Mouse (Mus musculus) brain, adult 2 months (tissue): ENCODE data around the gene Capn9.

Experiments
- DNase-seq: peaks from one replicate; pipeline ENCODE4 v3.0.0; 2011; ENCODE audit warnings: low read depth, low spot score

Gene Capn9

GRCm38 (mm10) chr8:124571732-124572429 lies 4.0 kb upstream of the Capn9 start:
- DNase-seq = peak; percentile 30

GRCm38 (mm10) chr8:124572430-124572775 lies 3.5 kb upstream of the Capn9 start:
- DNase-seq = no peak

DNA sequence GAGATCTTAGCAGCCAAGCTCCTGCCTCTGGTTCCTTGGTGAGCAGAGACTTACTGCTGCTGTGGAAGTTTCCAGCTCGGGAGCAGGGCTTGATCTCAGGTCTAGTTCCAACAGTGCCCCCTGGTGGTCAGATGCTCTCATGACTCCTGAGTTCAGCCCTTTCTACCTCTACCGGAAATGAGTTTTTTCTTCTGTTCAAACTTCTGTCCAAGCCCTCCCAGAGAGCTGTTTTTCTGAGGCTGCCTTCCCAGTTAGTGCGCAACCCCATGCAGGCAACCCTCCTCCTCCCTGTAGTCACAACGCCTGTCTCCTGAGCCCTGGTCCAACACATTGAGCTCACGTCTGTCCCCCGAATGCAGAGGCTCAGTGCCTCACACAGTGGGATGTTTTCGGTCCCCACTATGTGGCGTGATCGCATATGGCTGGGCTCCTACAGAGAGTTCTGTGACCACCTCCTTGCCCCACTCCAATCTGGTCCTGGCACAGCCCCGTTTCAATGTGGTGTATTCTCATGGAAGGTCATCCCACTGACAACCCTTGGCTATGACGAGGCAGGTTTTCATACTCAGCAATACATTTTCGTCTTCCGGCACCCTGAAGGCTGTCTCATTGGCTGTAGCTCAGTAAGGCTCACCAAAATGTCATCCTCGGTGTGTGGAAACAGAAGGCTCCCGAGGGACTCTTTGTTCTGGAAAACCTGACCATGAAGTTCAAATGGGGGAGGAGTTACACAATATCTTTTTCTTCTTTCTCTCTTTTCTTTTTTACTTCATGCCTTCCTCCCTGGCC lies 2.2 kb upstream of the Capn9 start:
- peak; percentile 96 for DNase-seq

DNA sequence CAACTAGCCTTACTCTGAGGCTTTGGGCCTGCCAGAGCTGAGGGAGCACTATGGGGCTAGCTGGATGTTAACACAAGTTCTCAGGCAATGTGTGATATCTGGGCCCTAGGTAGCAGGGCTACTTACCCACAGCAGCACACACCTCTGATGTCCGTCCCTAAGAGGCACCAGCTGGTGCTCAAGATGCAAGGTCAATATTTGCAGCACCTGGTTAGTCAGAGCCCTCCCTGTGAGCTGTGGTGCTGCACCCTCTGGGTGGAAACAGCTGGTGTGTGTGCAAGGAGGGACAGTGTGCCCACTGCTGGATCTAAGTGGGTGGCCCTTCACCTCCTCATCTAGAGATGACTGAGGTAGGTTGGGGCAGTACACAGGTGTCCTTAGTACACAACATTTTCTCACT lies 840 bp downstream of the Capn9 start:
- no peak for DNase-seq

GRCm38 (mm10) chr8:124585718-124586425 lies 10.0 kb downstream of the Capn9 start:
- DNase-seq = peak; percentile 91

- no peak for DNase-seq
Observed at GRCm38 (mm10) chr8:124586556-124586955, 10.6 kb downstream of the Capn9 start.

GRCm38 (mm10) chr8:124589393-124589792 lies 13.5 kb downstream of the Capn9 start:
- no peak for DNase-seq

DNA sequence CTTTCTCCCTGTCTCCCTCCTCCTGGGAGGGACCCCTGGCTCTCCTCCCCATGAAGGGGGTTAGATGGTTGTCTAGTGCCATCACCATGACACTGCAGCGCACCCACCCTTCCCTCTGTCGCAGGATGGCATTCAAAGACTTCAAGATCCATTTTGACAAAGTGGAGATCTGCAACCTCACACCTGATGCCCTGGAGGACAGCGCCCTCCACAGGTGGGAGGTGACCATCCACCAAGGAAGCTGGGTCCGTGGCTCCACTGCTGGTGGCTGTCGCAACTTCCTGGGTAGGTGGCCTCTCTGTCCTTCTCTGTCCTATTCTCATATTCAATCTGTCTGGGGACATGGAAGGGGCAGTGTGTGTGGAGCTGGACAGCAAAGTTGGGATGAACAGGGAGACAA lies 28.2 kb downstream of the Capn9 start:
- no peak for DNase-seq

DNA sequence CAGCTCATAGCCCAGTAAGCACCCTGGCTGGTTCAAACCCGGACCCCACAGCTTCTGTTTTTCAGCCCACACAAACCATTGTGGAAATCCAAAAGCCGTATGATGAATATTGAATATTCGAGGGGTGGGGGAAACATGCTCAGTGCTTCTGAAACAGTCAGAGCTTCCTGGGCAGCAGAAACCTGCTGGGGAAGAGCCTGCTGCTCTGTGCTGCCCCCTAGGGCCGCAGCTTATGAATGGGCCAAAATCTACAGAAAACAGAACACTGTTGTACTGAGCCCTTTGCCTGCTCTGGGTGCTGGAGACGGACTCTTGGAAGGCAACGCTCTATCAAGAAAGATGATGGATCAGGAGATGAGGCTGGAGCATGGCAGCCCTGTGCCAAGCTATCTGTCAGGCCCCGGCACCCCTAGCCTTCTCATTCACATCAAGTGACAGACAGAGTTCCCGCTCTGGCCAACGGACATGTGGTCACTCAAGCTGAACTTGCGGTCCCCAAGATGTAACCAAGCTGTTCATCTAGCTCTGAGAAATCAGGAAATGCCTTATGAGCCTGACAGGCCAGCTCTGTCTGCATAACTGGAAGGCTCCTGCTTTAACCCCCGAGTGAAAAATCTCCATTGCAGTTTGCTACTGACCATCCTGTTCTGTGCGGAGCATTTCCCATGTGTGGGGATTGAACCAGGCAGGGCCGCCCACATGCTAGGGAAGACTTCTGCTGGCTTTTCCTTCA lies 32.5 kb downstream of the Capn9 start:
- peak; percentile 66 for DNase-seq

- peak; percentile 44 for DNase-seq
Observed at GRCm38 (mm10) chr8:124608972-124609353, 33.1 kb downstream of the Capn9 start.

DNA sequence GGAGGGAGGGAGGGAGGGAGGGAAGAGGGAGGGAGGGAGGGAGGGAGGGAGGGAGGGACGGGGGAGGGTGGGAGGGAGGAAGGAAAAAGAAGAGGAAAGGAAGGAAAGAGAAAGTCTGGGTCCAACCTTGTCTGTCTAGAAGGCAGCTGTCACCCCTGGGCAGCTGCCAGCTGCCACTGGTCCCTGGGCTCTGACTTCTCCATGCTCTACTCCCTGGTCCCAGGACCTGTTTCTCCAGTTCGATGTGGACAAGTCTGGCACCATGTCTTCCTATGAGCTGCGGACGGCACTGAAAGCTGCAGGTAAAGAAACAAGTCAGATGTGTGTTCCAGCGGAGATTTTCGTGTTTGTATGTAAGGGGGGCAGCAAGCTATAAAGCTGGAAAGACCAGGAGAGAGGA lies 38.4 kb downstream of the Capn9 start:
- no peak for DNase-seq

- DNase-seq = peak; percentile 90
Observed at GRCm38 (mm10) chr8:124617266-124617869, 41.5 kb downstream of the Capn9 start.

DNA sequence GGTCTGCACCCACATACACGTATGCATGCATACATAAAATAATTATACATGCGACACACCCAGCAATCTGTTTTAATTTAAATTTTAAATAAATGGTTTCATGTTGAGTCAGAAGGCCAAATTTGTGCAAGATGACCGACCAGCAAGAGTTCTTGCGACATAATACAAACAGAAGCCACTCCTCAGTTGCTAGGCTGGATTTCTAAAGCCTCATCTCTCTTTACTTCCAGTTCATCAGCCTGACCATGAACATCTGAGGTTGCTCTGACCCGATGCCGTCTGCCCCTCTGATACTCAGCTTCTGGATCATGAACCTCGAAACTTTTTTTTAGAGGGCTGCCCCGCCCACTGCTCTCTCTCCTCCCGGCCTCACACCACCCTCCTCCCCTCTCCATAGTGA lies 42.3 kb downstream of the Capn9 start:
- DNase-seq = no peak

GRCm38 (mm10) chr8:124621255-124621654 lies 45.3 kb downstream of the Capn9 start:
- peak; percentile 91 for DNase-seq

GRCm38 (mm10) chr8:124626251-124626650 lies 50.3 kb downstream of the Capn9 start:
- no peak for DNase-seq

GRCm38 (mm10) chr8:124630489-124630888 lies 54.6 kb downstream of the Capn9 start:
- no peak for DNase-seq

- no peak for DNase-seq
Observed at GRCm38 (mm10) chr8:124630891-124631290, 55.0 kb downstream of the Capn9 start.

GRCm38 (mm10) chr8:124631966-124632365 lies 56.1 kb downstream of the Capn9 start:
- no peak for DNase-seq

- peak; percentile 91 for DNase-seq
Observed at GRCm38 (mm10) chr8:124633001-124633703, 57.2 kb downstream of the Capn9 start.

DNA sequence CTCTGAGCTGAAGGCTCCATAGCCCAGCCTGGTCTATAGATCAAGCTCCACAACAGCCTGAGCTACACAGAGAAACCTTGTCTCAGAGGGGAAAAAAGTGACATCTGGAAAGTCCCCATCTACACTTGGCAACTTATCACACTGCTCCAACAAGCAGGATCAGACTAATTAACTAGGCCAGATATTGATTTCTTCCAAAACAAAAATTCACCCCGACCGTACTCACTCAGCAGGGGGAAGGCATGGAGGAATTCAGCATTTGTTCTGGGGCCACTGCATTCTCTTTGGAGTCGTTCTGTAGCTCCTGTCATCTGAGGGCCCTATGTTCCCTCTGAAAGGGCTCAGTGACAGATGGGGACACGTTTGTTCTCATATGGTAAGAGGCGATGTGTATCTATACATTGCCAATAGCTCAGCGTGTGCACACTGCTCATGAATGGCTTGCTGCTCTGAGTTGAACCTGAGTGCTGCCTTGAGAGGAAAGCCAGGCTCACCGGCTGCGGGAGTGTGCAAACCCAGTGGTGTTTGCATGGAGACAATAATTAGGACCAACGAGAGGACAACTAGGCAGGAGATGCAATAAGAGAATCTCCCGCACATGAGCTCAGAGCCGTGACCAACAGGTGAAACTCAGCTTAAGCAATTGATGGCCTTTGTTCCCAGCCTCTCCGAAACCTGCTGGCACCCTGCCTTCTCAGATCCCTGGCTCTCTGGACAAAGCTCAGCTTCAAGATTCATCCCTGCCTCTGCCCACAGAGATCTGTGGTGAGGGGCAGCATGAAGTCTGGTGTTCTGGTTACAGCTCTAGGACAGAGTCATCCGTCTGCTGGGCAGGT lies 58.7 kb downstream of the Capn9 start:
- peak; percentile 61 for DNase-seq
